Mouse (Mus musculus) forelimb bud, embryonic 11.5 days (tissue): ENCODE measurements around the gene Tmem38b.
A peak's percentile ranks its signal among the peaks of the same experiment; 100 is the strongest.

ENCODE experiments used
- DNase-seq: peaks from one replicate; pipeline ENCODE4 v3.0.0-alpha.2; 2012; ENCODE audit warnings: low read depth, low spot score

Gene Tmem38b

DNA sequence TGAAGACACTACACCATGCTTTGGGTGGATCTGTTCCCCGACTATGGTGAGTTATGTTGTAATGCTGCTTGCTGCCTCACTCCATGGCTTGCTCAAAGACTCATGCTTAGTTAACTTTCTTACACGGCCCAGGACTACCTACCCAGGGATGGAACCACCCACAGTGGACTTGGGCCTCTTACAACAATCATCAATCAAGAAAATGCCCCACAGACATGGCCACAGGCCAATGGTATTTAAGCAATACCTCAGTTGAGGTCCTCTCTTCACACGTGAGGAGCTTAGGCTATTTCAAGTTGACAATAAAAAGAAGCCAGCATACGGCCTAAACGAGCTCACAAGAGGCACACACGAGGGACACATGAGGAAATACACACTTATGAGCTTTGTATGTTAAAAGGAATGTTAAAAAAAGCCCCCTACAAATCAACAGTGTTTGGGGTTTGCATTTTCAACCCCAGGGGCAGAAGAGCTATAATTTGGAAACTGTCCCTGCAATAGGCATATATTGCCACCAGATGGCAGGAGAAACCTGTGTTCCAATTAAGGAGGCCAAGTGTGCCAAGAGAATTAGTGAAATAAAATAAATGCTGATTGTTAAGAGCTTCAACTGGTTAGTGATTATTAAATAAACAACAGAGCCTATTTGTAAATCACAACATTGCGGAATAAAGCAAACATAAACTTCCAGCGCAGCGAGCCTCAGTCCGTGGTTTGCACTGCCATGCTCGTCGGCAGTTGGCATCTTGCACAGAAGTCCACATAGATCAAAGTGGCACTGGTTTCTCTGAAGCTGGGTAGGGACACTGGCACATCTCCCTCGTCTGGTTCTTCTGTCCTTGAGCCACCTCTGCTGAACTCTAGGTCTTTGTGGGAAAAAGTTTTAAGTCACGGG is 58.8 kb downstream of the Tmem38b start:
- peak; percentile 42 for DNase-seq

DNA sequence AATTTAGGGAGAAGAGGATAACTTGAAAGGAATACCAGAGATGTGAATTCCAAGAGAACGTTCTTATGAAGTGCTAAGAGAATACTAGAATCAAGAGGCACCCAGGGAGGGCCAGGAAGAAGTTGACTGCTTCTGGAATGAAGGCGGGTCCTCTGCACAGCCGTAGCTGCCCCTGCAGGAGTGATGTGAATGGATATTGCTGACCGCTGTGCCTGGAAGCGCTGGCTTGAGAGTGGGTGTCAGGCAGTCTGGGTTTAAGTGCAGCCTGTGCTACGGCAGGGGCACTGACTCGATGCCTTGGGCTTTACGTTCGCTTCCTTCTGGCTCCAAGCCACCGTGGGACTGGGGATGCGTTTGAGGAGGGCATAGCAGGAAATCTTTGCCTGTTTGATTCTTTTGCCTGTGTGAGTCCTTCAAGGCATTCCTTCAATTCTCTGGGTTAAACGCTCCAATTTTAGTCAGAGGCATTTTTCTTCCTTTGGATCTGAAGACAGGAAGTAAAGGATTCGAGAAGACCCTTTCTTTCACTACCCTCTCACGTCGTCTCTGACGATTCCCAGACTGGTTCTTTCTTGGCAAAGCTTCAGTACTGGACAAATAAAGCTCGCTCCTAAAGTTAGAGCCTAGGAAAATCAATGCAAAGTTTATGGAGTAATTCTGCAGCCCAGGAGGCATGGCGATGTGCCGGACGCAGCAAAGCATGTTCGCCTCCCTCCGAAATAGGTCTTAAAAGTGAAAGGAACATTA is 60.7 kb downstream of the Tmem38b start:
- no peak for DNase-seq

DNA sequence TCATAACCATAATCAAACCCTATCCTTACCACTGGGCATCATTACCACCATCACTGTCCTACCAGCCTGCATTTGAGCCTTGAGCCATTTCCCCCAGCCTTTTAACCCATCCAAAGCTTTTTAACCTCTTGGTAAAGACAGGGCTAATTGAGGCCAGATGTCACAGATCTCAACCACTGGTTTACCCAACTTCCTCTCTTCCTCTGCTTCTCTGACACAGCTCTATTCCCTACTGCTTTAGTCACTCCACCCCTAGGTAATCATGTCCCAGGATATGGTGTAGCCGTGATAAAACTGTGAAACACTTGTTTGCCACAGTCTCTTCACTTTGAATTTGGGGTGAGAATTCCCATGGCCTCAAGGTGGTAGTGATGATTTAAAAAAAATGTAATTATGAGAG is 69.5 kb downstream of the Tmem38b start:
- no peak for DNase-seq

DNA sequence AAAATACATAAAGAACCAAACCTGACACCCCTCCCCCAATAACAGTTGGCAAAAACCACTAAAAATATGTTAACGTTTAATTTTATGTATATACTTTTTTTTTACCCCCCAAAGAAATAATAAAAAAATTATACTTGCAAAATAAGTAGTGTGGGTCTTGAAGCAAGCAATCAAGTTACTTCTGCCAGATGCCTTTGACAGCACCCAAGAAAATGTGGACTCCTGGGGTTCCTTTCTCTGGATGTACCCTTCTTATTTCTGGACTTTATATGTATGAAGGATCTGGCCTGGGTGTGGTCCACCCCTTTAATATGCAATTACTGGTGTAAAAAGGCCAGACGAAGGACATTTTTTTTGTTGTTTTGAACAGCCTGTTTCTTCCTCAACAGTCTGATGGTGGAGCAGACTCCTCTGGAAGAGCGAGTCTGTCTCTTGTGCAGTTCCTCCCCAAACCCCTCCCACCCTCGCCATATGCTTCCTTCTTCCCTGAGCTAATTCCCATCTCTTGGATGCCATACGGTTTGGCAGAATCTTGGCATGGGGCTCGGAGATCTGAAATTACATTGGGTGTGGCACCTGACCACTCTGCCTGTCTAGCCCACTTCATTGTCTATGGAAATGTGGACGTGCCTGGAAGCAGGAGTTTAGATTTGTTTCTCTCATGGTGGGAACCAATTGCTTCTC is 70.4 kb downstream of the Tmem38b start:
- no peak for DNase-seq

DNA sequence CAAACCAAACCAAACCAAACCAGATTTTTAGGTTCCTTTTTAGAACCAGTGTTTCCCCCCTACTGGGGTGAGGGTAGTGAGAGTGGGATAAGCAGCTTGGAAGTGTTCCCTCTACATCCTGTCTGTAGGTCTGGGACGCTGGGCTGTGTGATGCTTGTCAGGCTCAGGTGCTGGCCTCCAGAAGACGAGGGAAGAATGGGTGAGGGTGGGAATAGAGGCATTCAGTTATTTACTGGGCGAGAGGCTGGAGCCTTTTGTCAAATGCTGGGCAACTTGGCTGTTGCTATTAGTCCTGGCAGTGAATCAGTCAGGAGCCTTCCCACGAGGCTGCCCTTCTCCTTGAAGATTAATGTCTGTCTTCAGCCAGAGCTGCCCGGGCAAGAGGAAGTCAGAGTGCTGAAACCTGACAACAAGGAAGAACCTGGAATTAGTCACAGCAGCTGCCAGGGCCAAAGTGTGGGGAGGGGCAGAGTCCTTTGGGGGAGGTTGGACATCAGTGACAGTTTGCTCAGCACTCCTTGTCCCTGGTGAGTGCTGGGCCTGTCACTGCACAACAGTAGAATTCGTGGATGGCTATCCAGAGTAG is 74.6 kb downstream of the Tmem38b start:
- no peak for DNase-seq

DNA sequence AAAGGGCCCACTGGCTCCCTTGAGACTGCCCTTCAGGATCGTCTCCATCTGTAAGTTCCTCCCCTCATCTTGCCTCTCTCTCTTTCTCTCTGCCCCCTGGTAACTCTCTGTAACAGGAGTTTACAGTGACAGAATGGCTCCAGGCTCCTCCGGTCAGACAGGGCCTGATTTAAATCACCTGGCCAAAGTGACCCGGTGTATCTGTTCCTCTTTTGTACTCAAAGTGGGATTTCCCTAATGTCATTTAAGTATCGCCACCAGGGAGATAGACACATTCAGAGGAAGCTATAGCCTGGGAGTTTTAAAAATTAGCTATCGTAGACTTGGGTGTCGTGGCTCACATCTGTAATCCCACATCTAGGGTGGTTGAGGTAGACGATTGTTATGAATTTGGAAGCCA is 78.5 kb downstream of the Tmem38b start:
- DNase-seq = no peak

DNA sequence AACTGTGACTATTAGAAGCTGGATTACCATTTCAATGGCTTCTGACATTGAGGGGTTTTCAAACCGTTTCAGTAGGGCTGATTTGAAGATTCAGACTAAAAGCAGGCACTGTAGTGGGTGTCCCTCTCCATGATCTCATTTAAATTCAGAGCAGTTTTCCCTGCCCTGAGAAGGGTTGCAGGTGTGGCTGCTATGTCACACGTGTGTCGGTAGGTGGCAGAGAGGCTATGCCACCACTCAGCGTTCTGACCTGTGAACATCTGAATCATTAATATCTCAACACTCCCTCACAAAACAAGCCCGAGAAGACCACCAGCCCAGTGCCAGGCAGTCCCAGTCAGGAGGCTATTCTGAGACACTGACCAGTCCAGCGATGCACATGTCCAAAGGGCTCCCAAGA is 79.7 kb downstream of the Tmem38b start:
- DNase-seq = no peak

DNA sequence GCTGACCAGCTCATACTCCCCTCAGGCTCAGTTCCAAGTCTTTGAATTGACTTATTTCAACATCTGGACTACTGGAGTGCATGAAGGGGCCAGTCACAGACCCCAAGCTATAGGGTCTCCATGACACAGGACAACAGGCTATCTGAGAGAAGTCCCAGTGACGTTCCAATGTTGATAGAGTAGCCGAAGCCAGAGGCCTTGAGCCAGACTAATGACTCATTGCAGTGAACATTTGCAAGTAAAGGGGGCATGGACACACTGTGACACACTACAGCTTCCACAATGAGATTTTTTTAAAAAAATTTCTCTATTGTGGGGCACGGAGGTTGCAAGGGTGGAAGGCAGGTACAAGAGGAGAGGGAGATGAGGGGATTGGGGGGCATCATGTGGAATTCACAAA is 81.2 kb downstream of the Tmem38b start:
- DNase-seq = no peak
